Mouse (Mus musculus) kidney, adult 9 months (tissue): ENCODE results near the gene Casp3.
"Not testable (repeated sequence)": the region's sequence is repeated elsewhere in the genome, so short reads cannot be mapped to it uniquely, and the experiment has no call there.

Experiments
- DNase-seq: peaks from one replicate; pipeline ENCODE4 v3.0.0; 2022

Casp3 gene

DNA sequence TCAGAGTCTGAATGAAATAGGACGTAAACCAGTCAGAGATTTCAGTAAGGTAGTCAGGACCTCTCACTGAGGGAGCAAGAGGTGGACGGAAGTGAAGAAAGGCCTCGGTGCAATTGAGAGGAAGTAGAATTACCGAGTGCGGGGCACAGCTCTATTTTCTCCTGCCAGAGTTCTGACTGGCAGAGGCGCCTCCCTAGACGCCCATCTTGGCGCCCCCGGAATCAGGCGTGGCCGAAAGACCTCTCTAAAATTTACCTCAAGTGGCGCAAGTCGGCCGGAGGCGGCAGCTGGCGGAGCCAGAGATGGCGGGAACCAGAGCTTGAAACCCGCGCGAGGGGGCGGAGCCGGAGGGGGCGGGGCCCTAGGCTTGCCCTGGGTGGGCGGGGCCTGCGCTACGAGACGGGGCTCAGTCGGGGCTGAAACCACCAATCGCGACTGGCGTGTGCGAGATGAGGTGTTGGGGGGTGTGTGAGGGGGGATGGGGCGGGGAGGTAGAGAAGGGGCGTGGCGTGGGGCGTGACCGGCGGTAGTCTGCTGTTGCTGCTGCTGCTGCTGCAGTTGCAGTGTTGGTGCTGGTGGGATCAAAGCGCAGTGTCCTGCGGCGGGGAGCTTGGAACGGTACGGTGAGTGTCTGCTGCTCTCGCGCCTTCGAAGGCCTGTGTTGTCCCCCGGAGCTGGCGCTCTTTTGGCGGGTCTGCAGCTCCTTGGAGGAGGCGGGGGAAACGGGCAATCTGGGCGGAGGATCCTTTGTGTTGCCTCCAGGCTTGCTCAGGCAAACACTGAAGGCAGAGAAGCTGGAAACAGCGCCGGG, at the start of gene Casp3, which contains the start of gene Primpol:
TSS of gene Casp3 (plus strand) at position 413 of the 811 bp plus-strand sequence.
TSS of gene Primpol (minus strand) at position 334 of the 811 bp plus-strand sequence.
- DNase-seq, result peak; percentile 97

DNA sequence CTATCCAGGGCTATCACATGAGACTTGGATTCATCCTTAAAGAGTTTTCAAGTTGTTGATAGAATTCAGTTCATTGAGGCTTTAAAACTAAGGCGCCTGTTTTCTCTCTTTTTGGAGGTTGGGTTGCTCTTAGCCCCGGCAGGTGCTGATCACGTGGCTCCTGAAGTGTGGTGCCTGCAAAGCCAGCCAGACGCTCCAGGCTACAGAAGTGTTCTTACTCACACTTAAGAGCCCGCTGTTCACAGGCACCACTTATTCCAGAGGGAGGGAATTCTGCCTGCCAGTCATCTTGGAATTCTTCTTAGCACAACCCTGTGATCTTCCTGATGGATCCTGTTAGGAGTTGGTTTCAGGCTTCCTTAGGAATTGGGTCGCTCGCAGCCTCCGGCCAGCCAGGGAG, 49.1 kb upstream of the Casp3 start:
- no peak for DNase-seq

- DNase-seq, result no peak
Measured at GRCm38 (mm10) chr8:46568942-46569341, 48.1 kb upstream of the Casp3 start.

DNA sequence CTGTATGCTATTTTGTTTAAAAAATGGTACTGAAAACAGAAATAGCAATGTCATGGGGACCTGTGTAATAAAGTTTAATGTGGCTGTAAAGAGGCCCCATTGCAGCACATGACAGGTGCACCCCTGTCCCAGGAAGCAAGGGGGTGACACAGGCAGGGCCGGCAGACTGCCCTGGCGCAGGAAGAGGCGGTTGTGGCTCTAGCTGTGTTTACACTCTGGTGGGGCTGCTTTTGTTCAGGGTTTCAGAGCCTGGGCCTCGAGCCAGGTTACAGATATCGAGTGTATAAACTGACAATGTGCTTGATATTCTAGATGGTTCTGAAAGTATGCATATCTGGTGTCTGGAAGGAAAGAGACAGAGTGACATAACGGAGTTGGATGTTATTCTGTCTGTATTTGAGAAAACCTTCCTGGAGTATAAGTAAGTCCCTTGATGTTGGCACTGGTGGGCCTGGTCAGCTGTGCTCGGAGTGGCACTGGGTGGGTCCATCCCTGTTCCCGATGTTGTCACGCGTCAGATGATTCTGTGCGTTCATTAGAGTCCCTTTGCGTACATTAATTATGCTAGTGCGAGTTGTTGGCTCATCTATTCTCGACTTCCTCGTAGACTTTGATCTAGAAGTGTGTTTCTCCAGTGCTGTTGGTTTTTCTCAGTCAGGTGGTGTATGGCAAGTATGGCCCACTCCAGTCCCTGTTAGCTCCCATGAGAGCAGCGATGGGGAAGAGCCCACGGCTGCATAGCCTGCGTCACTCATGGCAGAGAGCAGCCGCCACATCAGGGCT, 47.2 kb upstream of the Casp3 start:
- no peak for DNase-seq

DNA sequence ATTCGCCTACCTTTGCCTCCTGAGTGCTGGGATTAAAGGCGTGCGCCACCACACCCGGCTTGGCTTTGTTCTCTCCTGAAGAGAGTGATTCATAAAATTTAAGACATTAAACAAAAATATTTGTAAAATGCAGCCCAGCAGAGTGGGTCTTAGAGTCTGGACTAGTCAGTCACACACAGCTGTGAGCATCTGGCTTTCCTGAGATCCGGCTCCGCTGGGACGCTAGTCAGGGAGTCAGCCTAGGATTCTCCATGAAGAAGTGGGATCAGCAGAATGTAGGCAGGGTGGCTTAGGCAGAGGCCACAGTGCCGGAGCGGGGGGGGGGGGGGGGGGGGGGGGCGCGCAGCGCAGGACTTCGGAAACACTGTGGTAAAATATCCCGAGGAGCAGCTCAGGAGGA, 46.4 kb upstream of the Casp3 start:
- no peak for DNase-seq

DNA sequence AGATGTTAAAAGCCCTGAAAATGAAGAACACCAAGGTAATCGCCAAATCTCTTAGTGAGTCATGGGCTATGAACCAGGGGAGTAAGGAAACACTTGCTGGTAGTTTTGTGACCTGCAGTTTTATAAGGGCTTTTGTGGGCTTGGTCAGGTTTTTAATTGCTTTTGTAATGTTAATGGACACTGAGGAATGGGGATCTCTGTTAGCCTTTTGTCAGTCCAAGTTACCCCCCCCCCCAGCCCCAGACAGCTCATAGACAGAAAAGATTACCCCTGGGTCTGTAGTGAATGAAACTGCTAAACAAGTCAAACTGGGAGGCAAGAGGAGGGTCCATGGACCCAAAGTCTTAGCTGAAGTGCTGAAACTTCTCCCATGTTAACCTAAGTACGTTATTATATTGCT, 43.6 kb upstream of the Casp3 start:
- no peak for DNase-seq

DNA sequence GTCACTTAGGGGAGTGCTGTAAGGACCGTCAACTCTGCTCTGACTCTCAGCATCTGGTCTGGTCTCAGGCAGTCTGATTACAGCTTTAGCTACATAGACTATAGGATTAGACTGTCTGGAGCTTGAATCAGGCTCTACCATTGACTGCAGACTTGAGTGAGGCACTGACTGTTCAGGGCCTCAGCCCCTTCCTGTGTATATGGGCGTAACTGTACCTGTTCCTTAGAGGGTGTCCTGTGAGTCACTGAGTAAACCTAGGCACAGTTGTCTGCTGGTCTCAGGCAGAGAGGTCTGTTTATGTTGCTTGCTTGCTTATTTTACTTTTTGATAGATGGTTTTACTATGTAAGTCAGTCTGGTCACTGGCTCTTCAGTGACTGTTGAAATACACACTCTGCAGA, 43.1 kb upstream of the Casp3 start:
- DNase-seq, result no peak

DNA sequence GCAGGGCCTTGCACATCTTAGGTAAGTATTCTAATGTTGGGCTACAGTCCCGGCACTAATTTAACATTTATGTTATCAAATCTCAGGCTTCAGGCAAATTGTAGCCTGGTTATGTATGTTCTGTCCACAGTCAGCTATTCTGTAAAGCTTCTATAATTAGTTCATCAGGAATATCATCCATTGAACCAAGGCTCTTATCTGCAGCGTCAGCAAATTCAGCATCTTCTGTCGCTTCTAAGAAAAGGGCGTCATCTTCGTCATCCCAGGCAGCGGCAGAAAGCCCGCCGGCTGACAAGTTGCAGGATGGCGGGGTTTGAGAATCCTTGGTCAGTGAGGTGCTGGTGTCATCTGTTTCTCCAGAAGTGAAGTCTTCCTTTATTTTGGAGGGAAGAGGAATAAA, 38.3 kb upstream of the Casp3 start:
- no peak for DNase-seq

DNA sequence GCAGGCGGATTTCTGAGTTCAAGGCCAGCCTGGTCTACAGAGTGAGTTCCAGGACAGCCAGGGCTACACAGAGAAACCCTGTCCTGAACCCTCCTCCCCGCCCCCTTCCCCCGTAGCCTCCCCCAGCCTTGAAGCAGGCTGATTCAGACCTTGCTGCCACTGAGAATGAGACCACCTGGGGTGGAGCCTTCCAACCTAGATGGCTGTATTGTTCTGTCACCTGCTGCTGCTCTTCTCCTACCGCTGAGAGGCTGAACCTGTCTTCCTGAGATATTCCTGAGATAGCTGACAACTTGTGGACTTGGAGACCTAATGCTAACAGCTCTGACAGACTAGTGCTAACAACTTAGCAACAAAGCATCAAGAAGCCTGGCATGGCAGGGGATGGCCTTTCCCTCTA, 32.8 kb upstream of the Casp3 start:
- not testable (repeated sequence) for DNase-seq

DNA sequence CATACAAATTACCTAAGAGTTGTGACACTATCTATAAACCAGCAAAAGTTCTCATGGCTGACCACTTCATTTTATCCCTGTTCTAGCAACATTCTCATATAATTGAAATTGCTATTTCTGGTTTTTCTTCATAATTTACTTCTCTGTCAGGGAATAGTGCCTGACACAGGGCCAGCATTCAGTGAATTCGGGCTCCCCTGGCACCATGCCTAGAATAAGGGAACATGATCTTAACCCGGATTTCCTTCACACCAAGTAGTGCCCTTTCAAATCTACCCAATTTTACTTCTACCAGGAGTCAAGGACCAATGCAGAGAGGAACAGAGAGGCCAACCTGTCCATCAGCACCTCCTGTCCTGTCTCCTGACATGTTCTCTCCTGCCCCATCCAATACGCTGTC, 31.5 kb upstream of the Casp3 start:
- no peak for DNase-seq

- DNase-seq, result no peak
Measured at GRCm38 (mm10) chr8:46587911-46588310, 29.2 kb upstream of the Casp3 start.

GRCm38 (mm10) chr8:46588663-46589062, 28.4 kb upstream of the Casp3 start:
- DNase-seq, result no peak

GRCm38 (mm10) chr8:46593067-46593466, 24.0 kb upstream of the Casp3 start:
- no peak for DNase-seq

DNA sequence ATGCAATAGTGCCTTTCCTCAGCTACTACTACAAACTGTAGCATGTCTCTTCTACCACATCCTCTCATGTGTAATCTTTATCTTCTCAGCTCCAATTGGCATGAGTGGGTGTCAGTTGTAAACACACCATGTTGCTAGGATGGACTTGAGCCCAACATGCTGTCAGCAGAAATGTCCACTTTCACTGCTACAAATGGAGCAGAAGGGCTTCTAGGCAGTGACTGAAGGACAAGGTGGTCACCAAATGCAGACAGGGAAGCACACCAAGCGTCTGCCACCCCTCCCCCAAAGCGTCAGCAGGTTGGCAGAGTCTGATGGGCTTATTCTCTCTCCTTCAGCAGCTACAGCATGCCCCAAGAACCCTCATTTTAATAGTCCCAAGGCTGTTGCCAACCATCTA, 23.3 kb upstream of the Casp3 start:
- no peak for DNase-seq

DNA sequence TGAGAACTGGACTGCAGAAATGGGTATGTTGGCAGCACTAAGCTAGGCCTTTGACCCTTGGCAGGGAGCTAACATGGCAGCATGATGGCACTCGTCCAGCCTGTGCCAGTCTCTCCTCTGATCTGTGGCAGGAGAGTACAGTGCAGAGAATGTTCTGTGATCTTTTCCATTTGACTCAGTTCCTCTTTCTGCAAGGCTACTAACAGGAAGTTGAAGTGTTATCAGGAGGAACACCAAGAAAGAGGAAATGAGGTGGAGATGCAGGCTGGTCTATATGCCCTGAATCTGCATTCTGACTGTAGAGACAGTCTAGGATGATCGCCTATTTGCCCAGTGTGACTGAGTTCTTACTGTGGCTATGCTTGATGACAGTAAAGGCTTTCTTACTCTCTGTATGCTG, 21.5 kb upstream of the Casp3 start:
- DNase-seq, result peak; percentile 82

- DNase-seq, result no peak
Measured at GRCm38 (mm10) chr8:46596530-46596929, 20.6 kb upstream of the Casp3 start.

DNA sequence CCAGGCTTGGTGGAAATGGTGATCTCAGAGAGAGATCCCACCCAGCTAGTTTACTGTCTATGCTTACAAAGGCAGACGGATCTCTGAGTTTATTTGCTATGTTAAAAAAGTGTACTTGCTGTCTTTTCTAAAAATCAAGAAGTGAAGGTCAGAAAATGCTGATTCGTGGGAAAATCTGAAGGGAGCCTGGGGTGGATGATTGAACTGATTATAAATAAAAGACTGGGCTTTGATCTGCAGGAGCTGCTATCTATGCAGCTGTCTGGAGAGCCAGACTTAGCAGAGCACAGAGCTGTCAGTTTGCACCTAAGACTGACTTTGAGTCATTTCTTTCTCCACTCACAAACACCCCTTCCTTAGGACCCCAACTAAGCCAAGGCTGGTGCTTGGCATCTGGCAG, 19.7 kb upstream of the Casp3 start:
- DNase-seq, result no peak

DNA sequence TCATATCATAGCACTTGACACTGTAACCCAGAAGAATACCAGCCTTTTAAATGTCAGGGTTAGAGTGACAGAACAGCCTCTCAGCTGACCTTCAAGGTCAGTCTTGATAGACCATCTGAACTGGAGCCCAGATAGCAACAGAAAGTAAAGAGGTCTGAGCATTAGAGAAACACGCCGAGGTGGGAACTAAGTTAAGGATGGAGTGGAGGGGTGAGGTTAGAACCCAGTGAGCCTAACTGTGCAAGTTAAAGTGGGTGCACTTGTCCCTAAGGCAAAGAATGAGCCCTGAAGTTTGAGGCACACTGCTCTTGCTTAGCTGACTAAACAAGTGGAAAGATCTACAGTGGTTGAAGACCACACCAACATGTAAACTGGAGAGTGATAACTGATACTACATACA, 19.0 kb upstream of the Casp3 start:
- DNase-seq, result no peak

DNA sequence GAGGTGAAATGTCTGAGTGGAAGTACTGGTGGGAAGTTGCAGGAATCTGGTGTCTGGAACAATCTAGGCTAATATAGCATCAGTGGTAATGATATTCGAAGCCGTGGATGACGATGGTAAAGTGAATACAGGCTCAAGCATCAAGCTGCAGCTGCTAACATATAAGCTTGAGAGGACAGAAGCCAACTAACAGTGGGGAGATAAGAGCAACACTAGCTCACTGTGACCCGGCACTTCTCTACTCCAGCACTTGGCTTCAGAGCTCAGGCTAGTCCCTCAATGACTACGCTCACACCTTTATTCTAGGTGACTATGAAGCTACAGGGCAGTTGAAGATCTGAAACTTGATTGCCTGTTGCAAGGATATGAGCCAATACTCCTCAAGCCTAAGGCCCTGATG, 18.3 kb upstream of the Casp3 start:
- DNase-seq, result no peak

DNA sequence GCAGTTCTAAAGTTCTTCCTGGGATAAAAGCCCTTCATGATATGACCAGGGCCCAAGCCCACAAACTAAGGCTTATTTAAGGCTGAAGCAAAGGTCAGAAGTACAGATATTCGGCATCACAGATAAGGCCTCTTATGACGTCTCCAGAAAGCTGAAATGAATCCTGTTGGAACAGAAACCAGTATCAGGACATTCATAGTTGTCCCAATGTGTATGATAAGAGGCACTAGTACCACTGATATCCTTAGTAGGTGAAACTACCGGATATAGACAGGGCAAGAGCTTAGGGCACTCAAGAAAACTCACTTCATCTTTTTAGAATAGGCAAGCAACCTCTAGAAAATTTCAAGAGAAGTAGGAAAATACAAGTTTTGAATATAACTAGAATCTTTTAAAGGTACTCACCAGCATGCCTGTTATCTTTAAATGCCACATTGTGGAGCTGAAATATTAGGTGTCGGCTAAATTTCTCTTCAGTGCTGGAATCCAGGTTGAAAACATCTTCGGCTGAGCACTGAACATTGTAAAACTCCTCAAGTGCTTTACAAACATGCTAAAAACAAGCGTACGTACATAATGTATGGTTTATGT, 17.7 kb upstream of the Casp3 start:
- DNase-seq, result no peak

DNA sequence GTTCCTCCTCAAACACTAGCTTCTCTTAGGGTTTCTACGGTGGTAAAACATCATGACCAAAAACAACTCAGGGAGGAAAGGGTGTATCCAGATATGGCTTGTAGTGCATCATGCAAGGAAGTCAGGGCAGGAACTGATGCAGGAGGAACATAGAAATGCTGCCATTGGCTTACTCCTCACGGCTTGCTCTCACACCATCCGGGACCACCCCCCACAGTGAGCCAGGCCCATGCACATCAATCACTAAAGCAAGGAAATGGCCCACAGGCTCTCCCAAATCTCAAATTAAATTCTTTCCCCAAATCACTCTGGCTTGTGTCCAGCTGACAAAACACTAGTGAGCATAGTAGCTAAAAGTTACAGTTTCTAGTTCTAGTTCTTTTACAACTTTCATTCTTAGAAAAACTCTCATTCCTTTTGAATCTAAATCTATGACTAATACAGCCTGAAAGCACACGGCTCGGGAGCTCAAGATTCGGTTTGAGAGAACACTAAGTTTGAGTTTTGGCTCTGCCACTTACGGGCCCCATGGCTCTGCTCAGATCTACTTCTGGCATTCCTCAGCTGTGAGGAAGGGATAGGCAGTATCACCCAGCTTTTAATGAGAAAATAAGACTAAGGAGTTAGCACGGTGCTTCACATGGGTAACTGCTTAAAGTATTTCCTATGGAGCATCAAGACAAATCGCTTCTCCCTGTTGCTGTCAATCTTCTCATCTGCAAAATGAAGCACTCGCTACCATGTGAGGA, 16.0 kb upstream of the Casp3 start:
- DNase-seq, result no peak

- DNase-seq, result no peak
Measured at GRCm38 (mm10) chr8:46603587-46603986, 13.5 kb upstream of the Casp3 start.

GRCm38 (mm10) chr8:46606930-46607329, 10.2 kb upstream of the Casp3 start:
- DNase-seq, result no peak
